Mouse (Mus musculus) CH12.LX (cell line): ENCODE data around the gene Crip2. TPM values are rescaled to one million over a fixed set of nuclear protein-coding genes. Genes with fewer than 3 reads are reported as not detected.

Experiments used
- DNase-seq: peaks from one replicate; pipeline ENCODE4 v3.0.0-alpha.2; 2013; ENCODE audit errors: extremely low read depth
- H3K27ac ChIP-seq: 2 replicates; pipeline ENCODE4 v1.5.1; 2012; ENCODE audit warnings: low read depth, mild to moderate bottlenecking, control low read depth, moderate library complexity; ENCODE audit not compliant: insufficient read depth
- H3K27me3 ChIP-seq: replicated peaks from 2 replicates; pipeline ENCODE3; 2012; ENCODE audit warnings: inconsistent platforms
- H3K36me3 ChIP-seq, 2 experiments: replicated peaks in 1 of 2; 2 replicates each; pipeline versions ENCODE3 to v1.6.1; 2012; ENCODE audit warnings: inconsistent platforms in 1 of 2, low read length in 1 of 2, mild to moderate bottlenecking in 1 of 2, mixed read lengths in 1 of 2, moderate library complexity in 1 of 2; ENCODE audit not compliant: control insufficient read depth in 1 of 2, insufficient read depth in 1 of 2
- H3K4me1 ChIP-seq, 2 experiments: 2 replicates each; pipeline ENCODE4 v1.6.1; 2012; ENCODE audit warnings: inconsistent platforms in 1 of 2, moderate library complexity in 1 of 2; ENCODE audit not compliant: insufficient read depth in 2 of 2, control insufficient read depth in 1 of 2
- H3K4me2 ChIP-seq: 2 replicates; pipeline ENCODE4 v1.6.1; 2012; ENCODE audit warnings: low read depth, mild to moderate bottlenecking, control low read depth; ENCODE audit not compliant: poor library complexity, insufficient read depth, severe bottlenecking
- H3K4me3 ChIP-seq, 3 experiments: fragments of 150-350 bp in 1 of 3; sonication (generic) in 1 of 3; replicated peaks in 1 of 3; 2 replicates each; pipeline versions ENCODE3 to v1.5.1; 2011 to 2012; ENCODE audit warnings: low read depth in 2 of 3, low read length in 2 of 3, mild to moderate bottlenecking in 2 of 3, moderate library complexity in 2 of 3, control low read depth in 1 of 3, improper control_type of control experiment in 1 of 3, inconsistent platforms in 1 of 3, mixed read lengths in 1 of 3; ENCODE audit not compliant: poor library complexity in 1 of 3
- H3K79me2 ChIP-seq: replicated peaks from 2 replicates; pipeline ENCODE4 v1.6.1; 2012; ENCODE audit warnings: mild to moderate bottlenecking, moderate library complexity; ENCODE audit not compliant: control insufficient read depth, poor library complexity, insufficient read depth, severe bottlenecking; ENCODE audit errors: extremely low read depth
- H3K9ac ChIP-seq: 2 replicates; pipeline ENCODE4 v1.6.1; 2012; ENCODE audit warnings: low read depth, mild to moderate bottlenecking, control low read depth, moderate library complexity; ENCODE audit not compliant: insufficient read depth
- H3K9me3 ChIP-seq: replicated peaks from 2 replicates; pipeline ENCODE3; 2012; ENCODE audit warnings: low read length, inconsistent platforms, mixed read lengths
- E2F4 ChIP-seq: IDR thresholded peaks from 2 replicates; pipeline ENCODE4 v1.6.1; 2011; ENCODE audit warnings: low read depth, low read length, improper control_type of control experiment; ENCODE audit not compliant: insufficient replicate concordance
- EP300 ChIP-seq: IDR thresholded peaks from 2 replicates; pipeline ENCODE4 v1.6.1; 2011; ENCODE audit warnings: low read length, improper control_type of control experiment
- IRF4 ChIP-seq: IDR thresholded peaks from 2 replicates; pipeline ENCODE4 v1.6.1; 2014; ENCODE audit warnings: low read depth, mild to moderate bottlenecking, inconsistent platforms, low read length, improper control_type of control experiment
- MAX ChIP-seq: IDR thresholded peaks from 2 replicates; pipeline ENCODE4 v1.6.1; 2011; ENCODE audit warnings: low read length, improper control_type of control experiment
- NELFE ChIP-seq: IDR thresholded peaks from 2 replicates; pipeline ENCODE4 v1.6.1; 2011; ENCODE audit warnings: low read depth, low read length, improper control_type of control experiment
- POLR2A ChIP-seq: IDR thresholded peaks from 2 replicates; pipeline ENCODE4 v1.6.1; 2011; ENCODE audit warnings: low read depth, mild to moderate bottlenecking, improper control_type of control experiment, low read length
- TBP ChIP-seq: conservative IDR thresholded peaks from 2 replicates; pipeline ENCODE4 v1.6.1; 2011; ENCODE audit warnings: low read depth, low read length, improper control_type of control experiment
- TCF12 ChIP-seq: IDR thresholded peaks from 2 replicates; pipeline ENCODE4 v1.6.1; 2014; ENCODE audit warnings: low read depth, mild to moderate bottlenecking, inconsistent platforms, low read length, improper control_type of control experiment
- USF1 ChIP-seq: IDR thresholded peaks from 2 replicates; pipeline ENCODE4 v1.6.1; 2014; ENCODE audit warnings: low read depth, mild to moderate bottlenecking, inconsistent platforms, low read length, improper control_type of control experiment
- ZC3H11A ChIP-seq: IDR thresholded peaks from 2 replicates; pipeline ENCODE4 v1.6.1; 2012; ENCODE audit warnings: low read depth, mild to moderate bottlenecking, inconsistent platforms, low read length, improper control_type of control experiment
- ZMIZ1 ChIP-seq: IDR thresholded peaks from 2 replicates; pipeline ENCODE4 v1.6.1; 2012; ENCODE audit warnings: low read depth, mild to moderate bottlenecking, inconsistent platforms, low read length, improper control_type of control experiment
- dilution Hi-C: fragments of 300-500 bp; cut with MboI; formaldehyde crosslinking; loops from 2 replicates; pipeline ENCODE4 v1.14.3; 2020; ENCODE audit warnings: low sequenced_read_pairs; ENCODE audit not compliant: extremely low pct_unique_long_range_greater_than_20kb, extremely low pct_ligation_motif_present
- in situ Hi-C: fragments of 300-500 bp; cut with MboI; formaldehyde crosslinking; loops from 3 replicates; pipeline ENCODE4 v1.14.3; 2019; ENCODE audit warnings: low sequenced_read_pairs, low pct_ligation_motif_present, low pct_unique_long_range_greater_than_20kb, mixed read lengths
- polyA plus RNA-seq: library from polyadenylated mRNA; unstranded; fragments of >175 nt; gene quantifications from 2 replicates; pipeline ENCODE4 v1.2.1, GENCODE M21; 2012; ENCODE audit warnings: low read depth; ENCODE audit not compliant: insufficient read length
- total RNA-seq, 2 experiments: library from RNA; depleted of rRNA; stranded (reverse); fragments of 300-350 nt in 1 of 2; fragments of >200 nt in 1 of 2; gene quantifications; 2 replicates each; pipeline ENCODE4 v1.2.3; 2012 to 2014

Crip2 gene
- total and polyA plus RNA-seq, 3 experiments = 0.89 to 7.7 TPM; not detected in 1

GRCm38 (mm10) chr12:113097749-113098281 is 42.2 kb upstream of the Crip2 start, which contains the start of gene Mta1:
Gene Mta1, plus strand, starts transcription at chr12:113098278.
- TF ChIP-seq POLR2A (peak; percentile 72), ZMIZ1 (peak; percentile 48; the same call in 1 of the 2 replicates), TCF12 (0 out of 2 replicates have a peak, but pooled peaks have one; percentile 38), USF1 (no peak), NELFE (peak; percentile 55)
- Histone ChIP-seq H3K79me2 (peaks cover 23% of the 10 kb centered on the region), H3K27me3 (peaks cover 2% of the 10 kb centered on the region), H3K4me3 (peak within 1 kb of the TSS; percentile 71 to 96 (median 91)), H3K9me3 (no peaks in the 10 kb centered on the region), H3K9ac (peak within 1 kb of the TSS; percentile 99), H3K4me1 (peaks cover 25 to 52% of the 10 kb centered on the region in 2 experiments), H3K4me2 (peak within 1 kb of the TSS; percentile 78), H3K27ac (no peak within 1 kb of the TSS), H3K36me3 (peaks cover 0 to 20% of the 10 kb centered on the region in 2 experiments)
- dilution Hi-C loops (no loop called here), in situ Hi-C loops (no loop called here)
- no peak for DNase-seq

GRCm38 (mm10) chr12:113098530-113099151 is 41.4 kb upstream of the Crip2 start:
- TF ChIP-seq TBP (no peak), EP300 (no peak), E2F4 (no peak), ZC3H11A (no peak), MAX (no peak), IRF4 (no peak)
- Histone ChIP-seq H3K9ac (peak overlapping the region; percentile 99), H3K79me2 (peaks cover 29% of the 10 kb centered on the region), H3K27me3 (peaks cover 2% of the 10 kb centered on the region), H3K9me3 (no peaks in the 10 kb centered on the region), H3K36me3 (peaks cover 0 to 28% of the 10 kb centered on the region in 2 experiments), H3K4me2 (peak overlapping the region; percentile 78), H3K4me3 (peak overlapping the region; percentile 71 to 96 (median 91)), H3K4me1 (peaks cover 25 to 53% of the 10 kb centered on the region in 2 experiments), H3K27ac (no peak overlapping the region)
- in situ Hi-C loops (no loop called here), dilution Hi-C loops (no loop called here)
- no peak for DNase-seq
